Mouse (Mus musculus): ENCODE measurements around the gene Adar. TPM values are rescaled to one million over a fixed set of nuclear protein-coding genes. Genes with fewer than 3 reads are reported as not detected.

Adar gene
- total RNA-seq (2021) = 100 to 1,000 TPM; 117 to 124 TPM
- long read RNA-seq, full-length matches to known transcripts = 17 of 101 reads
- long read RNA-seq, partial matches to known transcripts = 77 of 101 reads
- long read RNA-seq, other reads (novel, unspliced or antisense) = 7 of 101 reads

- peak; percentile 90 to 97 for DNase-seq (ENCODE audit: low spot score in 2 of 2)
Measured at GRCm38 (mm10) chr3:89714359-89715206, at the start of gene Adar. Gene Adar (plus strand): TSS chr3:89715022.

- DNase-seq (ENCODE audit: low spot score in 2 of 2) = no peak
Measured at GRCm38 (mm10) chr3:89667131-89667530, 47.7 kb upstream of the Adar start.

DNA sequence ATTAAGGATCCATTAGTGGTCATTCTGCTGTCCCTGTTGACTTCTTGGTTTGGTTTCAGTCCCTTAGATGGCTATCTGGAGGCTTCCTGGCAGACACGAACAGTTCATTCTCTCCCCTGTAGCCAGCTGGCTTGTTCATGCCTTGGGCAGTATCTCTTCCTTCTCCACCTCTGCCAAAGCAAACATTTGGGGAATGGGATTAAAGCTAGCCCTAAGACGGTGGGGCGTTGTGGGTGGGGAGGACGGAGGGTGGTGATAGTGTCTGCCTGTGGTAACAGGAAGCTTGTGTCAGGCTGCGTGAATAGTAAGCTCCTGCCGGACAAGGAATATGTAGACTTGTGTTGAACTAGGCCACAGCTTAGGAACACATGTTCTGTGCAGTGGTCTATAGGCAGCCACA is 43.5 kb upstream of the Adar start:
- DNase-seq (ENCODE audit: low spot score in 2 of 2) = no peak

- DNase-seq (ENCODE audit: low spot score in 2 of 2) = no peak
Measured at GRCm38 (mm10) chr3:89672573-89673317, 42.1 kb upstream of the Adar start.

DNA sequence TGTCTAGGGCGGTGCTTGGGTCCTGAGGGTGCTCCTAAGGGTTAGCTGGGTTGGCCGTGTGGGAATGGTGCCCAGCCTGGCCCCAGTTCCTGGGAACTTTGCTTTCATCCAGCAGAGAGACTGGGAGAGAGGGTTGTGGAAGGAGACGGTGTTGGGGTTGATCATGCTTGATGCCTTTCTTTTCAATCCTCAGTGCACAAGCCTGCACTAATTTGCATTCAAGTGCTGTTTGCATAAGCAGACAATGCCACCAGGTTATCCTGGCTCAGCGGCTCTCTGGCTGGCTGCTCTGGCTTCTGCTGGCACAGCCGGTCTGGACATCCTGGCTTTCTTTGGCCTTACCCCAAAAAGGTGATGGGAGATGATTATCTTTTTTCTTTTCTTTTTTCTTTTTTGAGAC is 37.2 kb upstream of the Adar start:
- DNase-seq (ENCODE audit: low spot score in 2 of 2) = no peak

- DNase-seq (ENCODE audit: low spot score in 2 of 2) = no peak
Measured at GRCm38 (mm10) chr3:89686031-89686430, 28.8 kb upstream of the Adar start.

- DNase-seq (ENCODE audit: low spot score in 2 of 2) = peak; percentile 87 to 96
Measured at GRCm38 (mm10) chr3:89688694-89689581, 25.9 kb upstream of the Adar start.

GRCm38 (mm10) chr3:89691776-89692175 is 23.0 kb upstream of the Adar start:
- no peak for DNase-seq (ENCODE audit: low spot score in 2 of 2)

GRCm38 (mm10) chr3:89696152-89696821 is 18.5 kb upstream of the Adar start:
- peak; percentile 39 to 72 for DNase-seq (ENCODE audit: low spot score in 2 of 2)

DNA sequence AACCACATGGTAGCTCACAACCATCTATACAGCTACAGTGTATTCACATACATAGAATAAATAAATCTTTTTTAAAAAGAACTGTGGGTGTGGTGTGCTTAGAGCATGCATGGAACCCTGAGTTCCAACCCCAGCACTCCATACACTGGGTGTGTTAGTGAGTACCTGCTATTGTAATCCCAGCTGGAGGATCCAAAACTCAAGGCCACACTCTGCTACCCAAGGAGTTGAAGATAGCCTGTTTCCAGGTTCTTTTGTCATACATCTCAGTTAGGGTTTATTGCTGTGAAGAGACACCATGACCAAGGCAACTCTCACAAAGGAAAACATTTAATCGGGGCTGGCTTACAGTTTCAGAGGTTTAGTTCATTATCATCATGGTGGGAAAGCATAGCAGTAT is 15.9 kb upstream of the Adar start:
- DNase-seq (ENCODE audit: low spot score in 2 of 2) = no peak

DNA sequence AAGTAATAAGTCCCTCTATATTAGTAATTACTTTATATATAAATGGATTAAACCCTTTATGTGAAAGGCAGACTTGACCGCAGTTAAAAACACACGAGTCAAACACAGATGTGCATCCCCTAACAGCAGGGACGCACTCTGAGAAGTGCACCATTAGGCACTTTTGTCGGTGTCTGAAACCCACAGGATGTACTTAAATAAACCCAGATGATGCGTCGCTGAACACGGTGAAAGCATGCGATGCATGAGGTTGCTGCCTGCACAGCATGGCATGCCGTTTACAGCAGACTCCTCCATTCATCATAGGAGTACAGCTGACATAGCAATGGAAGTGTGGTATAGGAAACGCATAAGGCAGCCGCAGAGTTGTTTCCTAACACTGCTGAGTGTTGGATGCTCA is 14.4 kb upstream of the Adar start:
- DNase-seq (ENCODE audit: low spot score in 2 of 2) = no peak

DNA sequence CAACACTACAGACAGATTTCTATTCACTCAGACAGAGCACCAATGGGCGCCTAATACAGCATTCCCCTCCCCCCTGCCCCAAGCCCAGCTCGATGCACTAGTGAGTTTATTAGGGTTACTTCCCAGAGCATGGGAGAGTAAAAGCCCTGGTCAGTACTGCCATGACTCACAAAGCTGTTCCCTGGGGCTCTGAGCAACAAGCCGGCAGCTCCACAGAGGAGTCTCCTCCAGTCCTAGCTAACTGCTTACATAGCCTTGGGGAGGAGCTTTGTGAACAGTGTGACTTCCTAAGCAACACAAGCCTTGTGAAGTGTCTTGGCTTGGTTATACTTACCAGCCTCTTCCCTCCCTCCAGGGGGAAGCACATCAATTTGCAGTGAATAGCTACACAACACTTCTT is 11.2 kb upstream of the Adar start:
- no peak for DNase-seq (ENCODE audit: low spot score in 2 of 2)

GRCm38 (mm10) chr3:89704064-89704463 is 10.8 kb upstream of the Adar start:
- peak in 1 of 2 experiments; percentile 37 for DNase-seq (ENCODE audit: low spot score in 2 of 2)

DNA sequence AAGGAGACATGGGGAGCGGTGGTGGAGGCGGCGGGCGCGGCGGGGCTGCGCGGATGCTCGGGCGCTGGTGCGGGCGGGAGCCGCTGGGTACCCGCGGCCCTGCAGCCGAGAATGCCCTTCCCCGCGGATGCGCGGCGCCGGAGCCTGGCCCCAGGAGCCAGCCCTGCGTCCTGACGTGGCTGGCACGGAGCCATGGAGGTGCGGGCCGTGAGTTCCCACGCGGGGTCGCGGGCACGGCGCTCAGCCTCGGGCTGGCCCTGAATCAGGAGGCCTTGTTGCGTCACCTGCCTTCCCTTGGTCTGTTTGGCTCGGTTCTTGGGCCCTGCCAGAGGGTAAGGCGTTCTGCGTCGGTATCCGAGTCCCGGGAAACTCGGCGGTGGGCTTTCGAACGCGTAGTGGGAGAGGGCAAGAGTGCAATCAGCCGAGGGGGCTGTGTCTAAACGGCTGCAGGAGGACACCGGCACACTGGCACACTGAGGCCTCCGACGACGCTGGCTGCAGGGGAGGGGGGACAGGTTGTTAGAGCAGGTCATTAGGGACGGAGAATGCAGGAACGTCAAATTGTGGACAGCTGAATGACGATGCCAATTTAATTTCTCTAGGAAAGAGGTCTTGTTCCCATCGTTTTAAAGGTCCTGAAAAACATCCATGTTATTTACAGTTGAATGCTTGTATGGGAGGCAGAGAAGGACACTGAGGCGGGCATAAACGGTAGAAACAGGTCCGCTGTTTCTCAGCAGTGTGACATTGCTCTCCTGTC is 565 bp downstream of the Adar start:
- DNase-seq (ENCODE audit: low spot score in 2 of 2) = no peak

DNA sequence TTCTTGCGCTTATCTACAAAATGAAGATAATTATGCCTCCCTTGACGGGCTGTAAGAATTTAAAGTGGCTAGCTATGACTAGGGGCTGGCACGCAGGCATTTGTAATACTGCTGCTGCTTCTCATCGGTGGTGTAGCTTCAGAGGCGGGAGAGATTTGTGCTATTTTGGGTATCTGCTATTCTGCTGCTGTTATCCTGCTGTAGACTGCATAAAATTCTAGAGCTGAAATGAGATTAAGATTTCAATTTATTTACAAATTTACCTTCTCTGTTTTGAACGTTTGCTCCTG is 1.1 kb downstream of the Adar start:
- DNase-seq (ENCODE audit: low spot score in 2 of 2) = peak in 1 of 2 experiments; percentile 26

DNA sequence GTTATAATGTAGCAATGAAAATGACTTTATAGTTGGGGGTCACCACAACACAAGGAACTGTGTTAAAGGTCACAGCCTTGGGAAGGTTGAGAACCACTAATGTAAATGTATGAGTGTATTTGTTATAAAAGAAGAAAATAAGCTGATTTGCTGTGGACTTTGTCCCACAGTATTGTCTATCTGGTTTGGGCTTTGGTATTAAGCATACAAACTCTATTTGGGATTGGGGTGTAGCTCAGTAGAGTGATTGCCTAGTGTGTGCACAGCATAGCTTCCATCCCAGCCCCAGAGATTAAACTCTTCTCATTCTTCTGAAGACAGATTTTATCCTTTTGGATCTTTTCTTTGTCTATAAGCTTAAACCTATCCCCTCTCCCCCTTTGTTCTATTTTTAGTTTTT is 7.2 kb downstream of the Adar start:
- no peak for DNase-seq (ENCODE audit: low spot score in 2 of 2)

DNA sequence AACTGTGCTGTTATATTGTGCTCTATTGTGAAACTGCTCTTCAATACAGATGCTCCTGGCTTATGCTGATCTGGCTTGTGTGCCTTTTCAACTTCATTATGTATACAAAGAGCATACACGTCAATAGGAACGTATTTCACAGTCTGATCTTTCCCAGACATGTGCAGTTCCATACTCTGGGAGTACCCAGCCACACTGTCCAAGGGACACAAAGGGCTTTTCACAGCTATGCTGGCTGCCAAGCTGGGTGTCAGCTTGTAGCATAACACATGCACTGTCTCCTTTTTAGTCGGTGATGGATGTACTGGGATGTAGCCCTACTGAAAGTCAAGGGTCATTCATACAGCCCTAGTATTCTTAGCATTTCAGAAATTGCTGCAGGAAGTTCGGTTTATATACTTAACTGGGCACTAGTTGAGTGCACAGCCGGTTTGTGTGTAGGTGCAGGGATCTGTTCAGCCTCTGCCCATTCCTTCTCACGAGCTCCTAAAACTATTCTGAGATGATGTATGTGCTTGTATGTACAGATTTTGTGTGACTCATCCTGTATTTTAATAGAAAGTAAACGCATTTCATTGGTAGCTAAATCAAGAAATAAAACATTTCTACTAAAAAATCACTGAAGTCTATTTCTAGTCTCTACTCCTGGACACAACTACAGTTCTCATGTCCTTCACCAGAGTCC is 8.7 kb downstream of the Adar start:
- no peak for DNase-seq (ENCODE audit: low spot score in 2 of 2)

GRCm38 (mm10) chr3:89727028-89727427 is 12.2 kb downstream of the Adar start:
- DNase-seq (ENCODE audit: low spot score in 2 of 2) = no peak

- DNase-seq (ENCODE audit: low spot score in 2 of 2) = no peak
Measured at GRCm38 (mm10) chr3:89728848-89729247, 14.0 kb downstream of the Adar start.

Data from layer of hippocampus, adult 18-20 months (tissue).